Mouse (Mus musculus) adrenal gland, postnatal 4 days (tissue): ENCODE data around the gene Gspt2. TPM values are rescaled to one million over a fixed set of nuclear protein-coding genes. Genes with fewer than 3 reads are reported as not detected.
A peak's percentile ranks its signal among the peaks of the same experiment; 100 is the strongest.
"Not testable (repeated sequence)": the region's sequence is repeated elsewhere in the genome, so short reads cannot be mapped to it uniquely, and the experiment has no call there.

Experiments
- DNase-seq, 2 experiments: peaks; one replicate each; pipeline ENCODE4 v3.0.0; 2021 to 2022; ENCODE audit warnings: low spot score in 2 of 2, mixed read lengths in 2 of 2
- long read RNA-seq, 2 experiments: library from polyadenylated mRNA; stranded (forward); transcript quantifications; one replicate each; pipeline ENCODE4 v2.0.0; 2021
- total RNA-seq, 2 experiments: library from RNA; stranded (reverse); gene quantifications; 2 replicates each; pipeline ENCODE4 v1.2.3; 2021

Gene Gspt2
- 10 to 100 TPM; 15.4 to 18.3 TPM for total RNA-seq
- long read RNA-seq, experiment 1, transcript Gspt2-201 (1 exons, 2,491 nt): major isoform, 6 of 6 reads
- long read RNA-seq, experiment 1, partial matches to known transcripts: 0 of 6 reads
- long read RNA-seq, experiment 1, other reads (novel, unspliced or antisense): 0 of 6 reads
- long read RNA-seq, experiment 2, transcript Gspt2-201 (1 exons, 2,491 nt): major isoform, 6 of 10 reads
- long read RNA-seq, experiment 2, partial matches to known transcripts: 2 of 10 reads
- long read RNA-seq, experiment 2, other reads (novel, unspliced or antisense): 1 of 10 reads

- DNase-seq: peak; percentile 9 to 11
Observed at GRCm38 (mm10) chrX:94635961-94636563, at the start of gene Gspt2. TSS of gene Gspt2 (plus strand) at chrX:94636069.

- peak in 1 of 2 experiments; percentile 3 for DNase-seq
Observed at GRCm38 (mm10) chrX:94624835-94625803, 10.8 kb upstream of the Gspt2 start.

GRCm38 (mm10) chrX:94636911-94637310, 1.0 kb downstream of the Gspt2 start:
- DNase-seq: no peak

GRCm38 (mm10) chrX:94648541-94648940, 12.7 kb downstream of the Gspt2 start:
- DNase-seq: no peak

- no peak for DNase-seq
Observed at GRCm38 (mm10) chrX:94657734-94658133, 21.9 kb downstream of the Gspt2 start.

GRCm38 (mm10) chrX:94670814-94671213, 34.9 kb downstream of the Gspt2 start:
- DNase-seq: no peak

- peak in 1 of 2 experiments; percentile 8 for DNase-seq
Observed at GRCm38 (mm10) chrX:94674977-94675376, 39.1 kb downstream of the Gspt2 start.

- DNase-seq: not testable (repeated sequence)
Observed at GRCm38 (mm10) chrX:94681581-94681980, 45.7 kb downstream of the Gspt2 start.

- DNase-seq: not testable (repeated sequence)
Observed at GRCm38 (mm10) chrX:94689593-94689992, 53.7 kb downstream of the Gspt2 start.

Other genes with a start within 250 kb of the Gspt2 start
- 100 to 1,000 TPM; 432 to 436 TPM for gene Maged1, start 93.9 kb upstream of the Gspt2 start, total RNA-seq
- gene Zxdb, start 88.5 kb downstream of the Gspt2 start, total RNA-seq: 10 to 100 TPM; 14.7 to 15.2 TPM